In genomic region chr11:84676377-84677078, GRCm38 (mm10) we compare ENCODE assay signal across 14 mouse cellular contexts.
DNase-seq lines count a peak whose midpoint lies in the region; ATAC-seq and TF ChIP-seq lines count a peak whose summit lies in the region.
"Had no signal": no experiment of that assay in that cellular context is flagged by ENCODE, and none has a peak within 500 bp of the region (broad histone marks: within the 10 kb centered on the region; RNA-seq: fewer than 3 reads in every experiment).

No protein-coding gene starts in this region.

- no peak for ATAC-seq in forebrain, embryonic 16.5 days
- 0 out of 2 replicates have a peak, but pooled peaks have one; percentile 38 for ATAC-seq in hindbrain, postnatal 0 days
- ATAC-seq: lung, postnatal 0 days had no signal

- no peak overlapping the region for H3K27ac ChIP-seq in forebrain, embryonic 10.5 days
- no peak overlapping the region for H3K27ac ChIP-seq in forebrain, embryonic 16.5 days (ENCODE audit: low read length)
- no peak overlapping the region for H3K27ac ChIP-seq in hindbrain, postnatal 0 days
- H3K27ac ChIP-seq: embryonic facial prominence, embryonic 15.5 days; stomach, embryonic 15.5 days had no signal

- H3K27me3 ChIP-seq in forebrain, embryonic 10.5 days (ENCODE audit: poor library complexity, severe bottlenecking): peaks cover 99% of the 10 kb centered on the region
- peaks cover 10% of the 10 kb centered on the region for H3K27me3 ChIP-seq in forebrain, embryonic 16.5 days (replicated peaks; ENCODE audit: control insufficient read depth, insufficient read depth, low read length)
- H3K27me3 ChIP-seq in hindbrain, postnatal 0 days (ENCODE audit: insufficient read depth, low read length): no peaks in the 10 kb centered on the region
- H3K27me3 ChIP-seq: stomach, embryonic 15.5 days had no signal

- no peak overlapping the region for H3K4me2 ChIP-seq in forebrain, embryonic 16.5 days (ENCODE audit: low read length)
- H3K4me2 ChIP-seq in hindbrain, postnatal 0 days (ENCODE audit: low read depth, low read length): no peak overlapping the region
- H3K4me2 ChIP-seq: embryonic facial prominence, embryonic 15.5 days; heart, embryonic 12.5 days; stomach, embryonic 15.5 days had no signal

- H3K4me1 ChIP-seq in forebrain, embryonic 10.5 days: peaks cover 32% of the 10 kb centered on the region
- peaks cover 4% of the 10 kb centered on the region; the same call in 1 of the 2 replicates for H3K4me1 ChIP-seq in forebrain, embryonic 16.5 days (replicated peaks; ENCODE audit: control insufficient read depth, insufficient read depth, low read length)
- H3K4me1 ChIP-seq in hindbrain, postnatal 0 days (ENCODE audit: insufficient read depth, low read length): 0 out of 2 replicates have a peak, but pooled peaks cover 5% of the 10 kb centered on the region
- H3K4me1 ChIP-seq: embryonic facial prominence, embryonic 15.5 days; heart, embryonic 12.5 days; stomach, embryonic 15.5 days had no signal

- H3K9me3 ChIP-seq in forebrain, embryonic 10.5 days: no peaks in the 10 kb centered on the region
- H3K9me3 ChIP-seq in forebrain, embryonic 16.5 days (ENCODE audit: control insufficient read depth, low read length): no peaks in the 10 kb centered on the region
- H3K9me3 ChIP-seq in hindbrain, postnatal 0 days (ENCODE audit: low read length): no peaks in the 10 kb centered on the region
- H3K9me3 ChIP-seq: embryonic facial prominence, embryonic 15.5 days; heart, embryonic 12.5 days; stomach, embryonic 15.5 days had no signal

- no peak overlapping the region for H3K9ac ChIP-seq in forebrain, embryonic 16.5 days (replicated peaks; ENCODE audit: low read depth, low read length)
- H3K9ac ChIP-seq in hindbrain, postnatal 0 days (replicated peaks; ENCODE audit: low read length): no peak overlapping the region
- H3K9ac ChIP-seq: embryonic facial prominence, embryonic 15.5 days; heart, embryonic 12.5 days; stomach, embryonic 15.5 days had no signal

- 6% methylated on average over 18 of the region's 18 CpGs for WGBS in forebrain, embryonic 10.5 days
- 5% methylated on average over 18 of the region's 18 CpGs for WGBS in forebrain, embryonic 16.5 days
- WGBS in hindbrain, postnatal 0 days: 24% methylated on average over 18 of the region's 18 CpGs

- H3K4me3 ChIP-seq in forebrain, embryonic 10.5 days: peak overlapping the region; percentile 14; the same call in 1 of the 2 replicates
- no peak overlapping the region for H3K4me3 ChIP-seq in forebrain, embryonic 16.5 days (replicated peaks; ENCODE audit: low read length)
- no peak overlapping the region for H3K4me3 ChIP-seq in hindbrain, postnatal 0 days (ENCODE audit: low read length)
- H3K4me3 ChIP-seq: embryonic facial prominence, embryonic 15.5 days; heart, embryonic 12.5 days; stomach, embryonic 15.5 days had no signal

- peak; percentile 73 for DNase-seq in forebrain, embryonic 10.5 days (ENCODE audit: extremely low spot score, low spot score)
- DNase-seq in embryo, embryonic 10.5 days (ENCODE audit: low spot score): peak; percentile 58
- peak; percentile 14 for DNase-seq in hindbrain, postnatal 0 days (ENCODE audit: low spot score)
- DNase-seq in retina, adult 2 months (ENCODE audit: low read depth, low spot score): peak; percentile 16
- no peak for DNase-seq in thymus, postnatal 36 days
- DNase-seq in right cerebral cortex, postnatal 10 days (ENCODE audit: low spot score in 2 of 2): no peak
- DNase-seq in layer of hippocampus, postnatal 36 days: no peak
- DNase-seq: adrenal gland, adult 8-10 months; cerebellum, adult 9-11 months had no signal

- no peaks in the 10 kb centered on the region for H3K36me3 ChIP-seq in forebrain, embryonic 10.5 days (replicated peaks)
- H3K36me3 ChIP-seq in forebrain, embryonic 16.5 days (ENCODE audit: control insufficient read depth, insufficient read depth): no peaks in the 10 kb centered on the region
- H3K36me3 ChIP-seq in hindbrain, postnatal 0 days (ENCODE audit: insufficient read depth, low read length): no peaks in the 10 kb centered on the region
- H3K36me3 ChIP-seq: embryonic facial prominence, embryonic 15.5 days; heart, embryonic 12.5 days; stomach, embryonic 15.5 days had no signal

- TF ChIP-seq CTCF in hindbrain, postnatal 0 days (IDR thresholded peaks at IDR 0.05; ENCODE audit: low read depth): no peak

Comparison
In these comparisons a context has a peak if more than half of its experiments do, and no peak if none do; other contexts are left out.
1. DNase-seq: peak in forebrain, embryonic 10.5 days (single experiment), embryo, embryonic 10.5 days (single experiment), hindbrain, postnatal 0 days (single experiment) and retina, adult 2 months (single experiment); none in thymus, postnatal 36 days (0 of 2), right cerebral cortex, postnatal 10 days (0 of 2) and layer of hippocampus, postnatal 36 days (0 of 2).